Mouse (Mus musculus): ENCODE results near the gene Lsamp.

DNA sequence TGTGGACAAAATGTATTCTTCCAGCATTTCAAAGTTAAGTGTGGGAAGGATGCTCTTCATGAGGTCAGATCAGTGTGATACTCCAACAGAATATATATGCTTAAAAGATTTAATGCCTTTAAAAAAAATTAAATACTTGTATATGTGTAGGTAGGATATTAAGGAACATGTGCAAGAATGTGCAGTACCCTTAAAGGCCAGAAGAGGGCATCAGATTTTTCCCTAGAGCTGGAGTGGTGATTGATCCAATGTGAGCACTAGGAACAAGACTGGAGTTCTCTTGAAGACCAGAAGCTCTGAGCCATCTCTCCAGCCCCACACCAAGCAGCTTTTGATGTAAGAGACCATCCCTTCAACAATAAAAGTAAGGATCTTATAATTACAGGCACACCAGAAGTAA, 1708.3 kb downstream of the Lsamp start:
- no peak for TF ChIP-seq CTCF (IDR thresholded peaks at IDR 0.05; ENCODE audit: control insufficient read depth, insufficient read depth, insufficient replicate concordance, low read depth, low read length)
- TF ChIP-seq POLR2A (IDR thresholded peaks at IDR 0.05; ENCODE audit: control insufficient read depth, low read depth, low read length) = no peak
